Mouse (Mus musculus): ENCODE measurements around the gene Dnajc10. TPM values are rescaled to one million over a fixed set of nuclear protein-coding genes. Genes with fewer than 3 reads are reported as not detected.

Dnajc10 gene
- polyA plus RNA-seq, 1 experiment from 2014 or later: 60.7 TPM

GRCm38 (mm10) chr2:80314854-80315241 is 418 bp upstream of the Dnajc10 start:
- peak; percentile 27 for ATAC-seq

GRCm38 (mm10) chr2:80322878-80323277 is 7.6 kb downstream of the Dnajc10 start:
- Histone ChIP-seq H3K27me3 (replicated peaks; ENCODE audit: control insufficient read depth, insufficient read depth, low read length) (no peaks in the 10 kb centered on the region), H3K4me1 (ENCODE audit: control insufficient read depth, insufficient read depth, low read length) (no peaks in the 10 kb centered on the region), H3K9ac (ENCODE audit: low read length) (no peak overlapping the region), H3K4me2 (ENCODE audit: low read length) (no peak overlapping the region), H3K4me3 (ENCODE audit: low read depth, low read length) (no peak overlapping the region), H3K27ac (ENCODE audit: low read depth, low read length) (no peak overlapping the region), H3K9me3 (replicated peaks; ENCODE audit: control insufficient read depth, low read length) (no peaks in the 10 kb centered on the region), H3K36me3 (ENCODE audit: control insufficient read depth, insufficient read depth, low read length) (peaks cover 65% of the 10 kb centered on the region)
- 93% methylated on average over 4 of the region's 4 CpGs for WGBS
- DNase-seq (ENCODE audit: low spot score): no peak
- ATAC-seq: no peak

More at GRCm38 (mm10) chr2:80314854-80315241, 418 bp upstream of the Dnajc10 start:
- Histone ChIP-seq H3K4me1 (ENCODE audit: control insufficient read depth, insufficient read depth, low read length) (no peaks in the 10 kb centered on the region; the same call in 1 of the 2 replicates), H3K9ac (ENCODE audit: low read length) (peak overlapping the region; percentile 95), H3K27ac (ENCODE audit: low read depth, low read length) (0 out of 2 replicates have a peak overlapping the region, but pooled peaks have one; percentile 21), H3K4me3 (ENCODE audit: low read depth, low read length) (peak overlapping the region; percentile 73), H3K27me3 (replicated peaks; ENCODE audit: control insufficient read depth, insufficient read depth, low read length) (no peaks in the 10 kb centered on the region), H3K36me3 (ENCODE audit: control insufficient read depth, insufficient read depth, low read length) (peaks cover 12% of the 10 kb centered on the region; the same call in 1 of the 2 replicates), H3K9me3 (replicated peaks; ENCODE audit: control insufficient read depth, low read length) (no peaks in the 10 kb centered on the region), H3K4me2 (ENCODE audit: low read length) (peak overlapping the region; percentile 75)
- WGBS: 59% methylated on average over 7 of the region's 7 CpGs
- no peak for DNase-seq (ENCODE audit: low spot score)

- H3K36me3 ChIP-seq (ENCODE audit: control insufficient read depth, insufficient read depth, low read length): peaks cover 66% of the 10 kb centered on the region
Measured at GRCm38 (mm10) chr2:80325779-80326178, 10.5 kb downstream of the Dnajc10 start.

GRCm38 (mm10) chr2:80327272-80327671 is 12.0 kb downstream of the Dnajc10 start:
- Histone ChIP-seq H3K27ac (ENCODE audit: low read depth, low read length) (no peak overlapping the region), H3K9ac (ENCODE audit: low read length) (no peak overlapping the region), H3K9me3 (replicated peaks; ENCODE audit: control insufficient read depth, low read length) (no peaks in the 10 kb centered on the region), H3K27me3 (replicated peaks; ENCODE audit: control insufficient read depth, insufficient read depth, low read length) (no peaks in the 10 kb centered on the region), H3K4me3 (ENCODE audit: low read depth, low read length) (no peak overlapping the region), H3K4me2 (ENCODE audit: low read length) (no peak overlapping the region), H3K4me1 (ENCODE audit: control insufficient read depth, insufficient read depth, low read length) (no peaks in the 10 kb centered on the region), H3K36me3 (ENCODE audit: control insufficient read depth, insufficient read depth, low read length) (peaks cover 60% of the 10 kb centered on the region)
- 89% methylated on average over 6 of the region's 6 CpGs for WGBS
- no peak for DNase-seq (ENCODE audit: low spot score)
- ATAC-seq: no peak

More at GRCm38 (mm10) chr2:80325779-80326178, 10.5 kb downstream of the Dnajc10 start:
- no peak overlapping the region for H3K4me3 ChIP-seq (ENCODE audit: low read depth, low read length)
- DNase-seq (ENCODE audit: low spot score) (no peak), ATAC-seq (no peak)
- no peak overlapping the region for H3K9ac ChIP-seq (ENCODE audit: low read length)
- H3K27ac ChIP-seq (ENCODE audit: low read depth, low read length): no peak overlapping the region
- no peaks in the 10 kb centered on the region for H3K9me3 ChIP-seq (replicated peaks; ENCODE audit: control insufficient read depth, low read length)
- no peaks in the 10 kb centered on the region for H3K27me3 ChIP-seq (replicated peaks; ENCODE audit: control insufficient read depth, insufficient read depth, low read length)
- 97% methylated on average over 2 of the region's 2 CpGs for whole genome bisulfite sequencing
- H3K4me2 ChIP-seq (ENCODE audit: low read length): no peak overlapping the region
- no peaks in the 10 kb centered on the region for H3K4me1 ChIP-seq (ENCODE audit: control insufficient read depth, insufficient read depth, low read length)

- no peak for DNase-seq (ENCODE audit: low spot score)
- no peak for ATAC-seq
- Histone ChIP-seq H3K36me3 (ENCODE audit: control insufficient read depth, insufficient read depth, low read length) (peaks cover 55% of the 10 kb centered on the region), H3K4me2 (ENCODE audit: low read length) (no peak overlapping the region), H3K4me1 (ENCODE audit: control insufficient read depth, insufficient read depth, low read length) (no peaks in the 10 kb centered on the region), H3K27me3 (replicated peaks; ENCODE audit: control insufficient read depth, insufficient read depth, low read length) (no peaks in the 10 kb centered on the region), H3K27ac (ENCODE audit: low read depth, low read length) (no peak overlapping the region), H3K4me3 (ENCODE audit: low read depth, low read length) (no peak overlapping the region), H3K9me3 (replicated peaks; ENCODE audit: control insufficient read depth, low read length) (no peaks in the 10 kb centered on the region), H3K9ac (ENCODE audit: low read length) (no peak overlapping the region)
- WGBS: 96% methylated on average over 7 of the region's 7 CpGs
Measured at GRCm38 (mm10) chr2:80328961-80329653, 13.8 kb downstream of the Dnajc10 start.

GRCm38 (mm10) chr2:80340537-80340936 is 25.3 kb downstream of the Dnajc10 start:
- Histone ChIP-seq H3K36me3 (ENCODE audit: control insufficient read depth, insufficient read depth, low read length) (peaks cover 86% of the 10 kb centered on the region), H3K9ac (ENCODE audit: low read length) (no peak overlapping the region), H3K9me3 (replicated peaks; ENCODE audit: control insufficient read depth, low read length) (no peaks in the 10 kb centered on the region), H3K4me2 (ENCODE audit: low read length) (no peak overlapping the region), H3K27me3 (replicated peaks; ENCODE audit: control insufficient read depth, insufficient read depth, low read length) (no peaks in the 10 kb centered on the region), H3K4me1 (ENCODE audit: control insufficient read depth, insufficient read depth, low read length) (no peaks in the 10 kb centered on the region), H3K27ac (ENCODE audit: low read depth, low read length) (no peak overlapping the region), H3K4me3 (ENCODE audit: low read depth, low read length) (no peak overlapping the region)
- no peak for DNase-seq (ENCODE audit: low spot score)
- ATAC-seq: no peak
- WGBS: 97% methylated on average over 9 of the region's 9 CpGs

- H3K27ac ChIP-seq (ENCODE audit: low read depth, low read length): no peak overlapping the region
- ATAC-seq: no peak
Measured at GRCm38 (mm10) chr2:80354531-80354930, 39.3 kb downstream of the Dnajc10 start.

GRCm38 (mm10) chr2:80356656-80357231 is 41.5 kb downstream of the Dnajc10 start:
- H3K4me3 ChIP-seq (ENCODE audit: low read depth, low read length): no peak overlapping the region
- no peaks in the 10 kb centered on the region for H3K9me3 ChIP-seq (replicated peaks; ENCODE audit: control insufficient read depth, low read length)
- no peak overlapping the region for H3K9ac ChIP-seq (ENCODE audit: low read length)
- no peaks in the 10 kb centered on the region for H3K4me1 ChIP-seq (ENCODE audit: control insufficient read depth, insufficient read depth, low read length)
- peaks cover 29% of the 10 kb centered on the region for H3K36me3 ChIP-seq (ENCODE audit: control insufficient read depth, insufficient read depth, low read length)
- DNase-seq (ENCODE audit: low spot score): peak; percentile 59
- H3K27me3 ChIP-seq (replicated peaks; ENCODE audit: control insufficient read depth, insufficient read depth, low read length): no peaks in the 10 kb centered on the region
- peak; percentile 57; the same call in 1 of the 2 replicates for ATAC-seq
- WGBS: 55% methylated on average over 8 of the region's 8 CpGs
- no peak overlapping the region for H3K4me2 ChIP-seq (ENCODE audit: low read length)
- no peak overlapping the region for H3K27ac ChIP-seq (ENCODE audit: low read depth, low read length)

More at GRCm38 (mm10) chr2:80354531-80354930, 39.3 kb downstream of the Dnajc10 start:
- Histone ChIP-seq H3K9me3 (replicated peaks; ENCODE audit: control insufficient read depth, low read length) (no peaks in the 10 kb centered on the region), H3K4me1 (ENCODE audit: control insufficient read depth, insufficient read depth, low read length) (no peaks in the 10 kb centered on the region), H3K9ac (ENCODE audit: low read length) (no peak overlapping the region), H3K4me2 (ENCODE audit: low read length) (no peak overlapping the region), H3K36me3 (ENCODE audit: control insufficient read depth, insufficient read depth, low read length) (peaks cover 46% of the 10 kb centered on the region), H3K4me3 (ENCODE audit: low read depth, low read length) (no peak overlapping the region), H3K27me3 (replicated peaks; ENCODE audit: control insufficient read depth, insufficient read depth, low read length) (no peaks in the 10 kb centered on the region)
- no peak for DNase-seq (ENCODE audit: low spot score)
- 91% methylated on average over 4 of the region's 4 CpGs for WGBS

GRCm38 (mm10) chr2:80371458-80371857 is 56.2 kb downstream of the Dnajc10 start:
- no peak overlapping the region for H3K4me2 ChIP-seq (ENCODE audit: low read length)
- H3K27ac ChIP-seq (ENCODE audit: low read depth, low read length): no peak overlapping the region
- ATAC-seq: no peak
- no peaks in the 10 kb centered on the region for H3K4me1 ChIP-seq (ENCODE audit: control insufficient read depth, insufficient read depth, low read length)
- no peaks in the 10 kb centered on the region for H3K36me3 ChIP-seq (ENCODE audit: control insufficient read depth, insufficient read depth, low read length)
- 77% methylated on average over 8 of the region's 8 CpGs for WGBS
- no peaks in the 10 kb centered on the region for H3K27me3 ChIP-seq (replicated peaks; ENCODE audit: control insufficient read depth, insufficient read depth, low read length)
- no peak overlapping the region for H3K4me3 ChIP-seq (ENCODE audit: low read depth, low read length)
- H3K9ac ChIP-seq (ENCODE audit: low read length): no peak overlapping the region
- no peaks in the 10 kb centered on the region for H3K9me3 ChIP-seq (replicated peaks; ENCODE audit: control insufficient read depth, low read length)
- no peak for DNase-seq (ENCODE audit: low spot score)
